Mouse (Mus musculus) gastrocnemius, adult 18-20 months (tissue): ENCODE results near the gene Slc12a5. TPM values are rescaled to one million over a fixed set of nuclear protein-coding genes. Genes with fewer than 3 reads are reported as not detected.

Experiments used
- DNase-seq: peaks from one replicate; pipeline ENCODE4 v3.0.0; 2021; ENCODE audit warnings: low spot score
- total RNA-seq, 2 experiments: library from RNA; stranded (reverse); gene quantifications; 2 replicates each; pipeline ENCODE4 v1.2.3; 2021

Gene Slc12a5
- total RNA-seq, 2 experiments from 2014 or later: 0.40 to 0.55 TPM

GRCm38 (mm10) chr2:164979749-164980148 is 19.1 kb downstream of the Slc12a5 start:
- no peak for DNase-seq

GRCm38 (mm10) chr2:164985962-164986361 is 25.4 kb downstream of the Slc12a5 start:
- no peak for DNase-seq

- no peak for DNase-seq
Observed at GRCm38 (mm10) chr2:164986371-164987027, 25.9 kb downstream of the Slc12a5 start.

GRCm38 (mm10) chr2:164988777-164989176 is 28.2 kb downstream of the Slc12a5 start:
- DNase-seq: no peak

GRCm38 (mm10) chr2:164991111-164991510 is 30.5 kb downstream of the Slc12a5 start:
- DNase-seq: no peak

GRCm38 (mm10) chr2:164991808-164992207 is 31.2 kb downstream of the Slc12a5 start:
- no peak for DNase-seq

- DNase-seq: no peak
Observed at GRCm38 (mm10) chr2:164994156-164994555, 33.6 kb downstream of the Slc12a5 start.

- no peak for DNase-seq
Observed at GRCm38 (mm10) chr2:164994659-164995428, 34.2 kb downstream of the Slc12a5 start.

- no peak for DNase-seq
Observed at GRCm38 (mm10) chr2:164995976-164996375, 35.4 kb downstream of the Slc12a5 start.

- no peak for DNase-seq
Observed at GRCm38 (mm10) chr2:164996848-164997720, 36.5 kb downstream of the Slc12a5 start.

GRCm38 (mm10) chr2:164997721-164998428 is 37.3 kb downstream of the Slc12a5 start:
- DNase-seq: no peak

GRCm38 (mm10) chr2:165001958-165002357 is 41.4 kb downstream of the Slc12a5 start:
- DNase-seq: no peak

GRCm38 (mm10) chr2:165003108-165003507 is 42.5 kb downstream of the Slc12a5 start:
- no peak for DNase-seq

GRCm38 (mm10) chr2:165004237-165004636 is 43.6 kb downstream of the Slc12a5 start:
- no peak for DNase-seq

GRCm38 (mm10) chr2:165006813-165007212 is 46.2 kb downstream of the Slc12a5 start:
- DNase-seq: no peak

GRCm38 (mm10) chr2:165007986-165008385 is 47.4 kb downstream of the Slc12a5 start:
- no peak for DNase-seq

GRCm38 (mm10) chr2:165009161-165009560 is 48.6 kb downstream of the Slc12a5 start:
- no peak for DNase-seq

- DNase-seq: no peak
Observed at GRCm38 (mm10) chr2:165009581-165009980, 49.0 kb downstream of the Slc12a5 start.

GRCm38 (mm10) chr2:165010351-165010750 is 49.7 kb downstream of the Slc12a5 start:
- no peak for DNase-seq

- DNase-seq: no peak
Observed at GRCm38 (mm10) chr2:165014935-165015334, 54.3 kb downstream of the Slc12a5 start.

GRCm38 (mm10) chr2:165020490-165020889 is 59.9 kb downstream of the Slc12a5 start:
- DNase-seq: no peak
